Mouse (Mus musculus) adrenal gland, adult 18-20 months (tissue): ENCODE results near the gene Alyref2. TPM values are rescaled to one million over a fixed set of nuclear protein-coding genes. Genes with fewer than 3 reads are reported as not detected.

Experiments
- DNase-seq, 2 experiments: peaks; one replicate each; pipeline ENCODE4 v3.0.0; 2021 to 2022; ENCODE audit warnings: low spot score in 2 of 2
- total RNA-seq, 2 experiments: library from RNA; stranded (reverse); gene quantifications; 1 replicate in 1 of 2; 2 replicates in 1 of 2; pipeline ENCODE4 v1.2.3; 2021

Alyref2 gene
- total RNA-seq, 2 experiments from 2014 or later: 5.7 to 6.5 TPM

- no peak for DNase-seq
Observed at GRCm38 (mm10) chr1:171499856-171500255, 3.4 kb upstream of the Alyref2 start.

DNA sequence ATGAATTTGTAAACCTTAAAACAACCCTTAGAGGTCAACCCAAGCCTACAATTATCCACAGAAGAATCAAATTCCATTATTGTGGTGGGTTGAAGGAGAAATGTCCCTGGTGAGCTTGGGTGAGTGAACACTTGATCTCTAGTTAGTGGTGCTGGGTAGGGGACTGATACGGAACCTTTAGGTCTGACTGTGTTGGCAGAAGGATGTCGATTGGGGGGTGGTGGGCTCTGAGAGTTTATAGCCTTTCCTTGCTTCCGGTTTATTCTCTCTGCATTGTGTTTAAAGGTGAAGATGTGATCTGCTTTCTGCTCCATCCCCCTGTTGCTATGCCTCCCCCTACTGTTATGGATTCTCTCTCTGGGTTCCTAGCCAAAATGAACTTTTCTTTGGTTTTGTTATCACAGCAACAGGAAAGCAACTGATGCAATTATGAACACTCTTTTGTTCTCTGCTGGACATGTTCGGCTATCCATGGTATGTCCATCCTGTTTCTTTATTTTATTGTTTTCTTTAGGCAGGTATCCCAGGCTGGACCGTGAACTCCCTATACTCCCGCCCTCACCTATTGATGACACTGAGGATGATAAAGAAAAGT lies 2.2 kb upstream of the Alyref2 start:
- no peak for DNase-seq

GRCm38 (mm10) chr1:171501636-171502080 lies 1.6 kb upstream of the Alyref2 start:
- DNase-seq: no peak

DNA sequence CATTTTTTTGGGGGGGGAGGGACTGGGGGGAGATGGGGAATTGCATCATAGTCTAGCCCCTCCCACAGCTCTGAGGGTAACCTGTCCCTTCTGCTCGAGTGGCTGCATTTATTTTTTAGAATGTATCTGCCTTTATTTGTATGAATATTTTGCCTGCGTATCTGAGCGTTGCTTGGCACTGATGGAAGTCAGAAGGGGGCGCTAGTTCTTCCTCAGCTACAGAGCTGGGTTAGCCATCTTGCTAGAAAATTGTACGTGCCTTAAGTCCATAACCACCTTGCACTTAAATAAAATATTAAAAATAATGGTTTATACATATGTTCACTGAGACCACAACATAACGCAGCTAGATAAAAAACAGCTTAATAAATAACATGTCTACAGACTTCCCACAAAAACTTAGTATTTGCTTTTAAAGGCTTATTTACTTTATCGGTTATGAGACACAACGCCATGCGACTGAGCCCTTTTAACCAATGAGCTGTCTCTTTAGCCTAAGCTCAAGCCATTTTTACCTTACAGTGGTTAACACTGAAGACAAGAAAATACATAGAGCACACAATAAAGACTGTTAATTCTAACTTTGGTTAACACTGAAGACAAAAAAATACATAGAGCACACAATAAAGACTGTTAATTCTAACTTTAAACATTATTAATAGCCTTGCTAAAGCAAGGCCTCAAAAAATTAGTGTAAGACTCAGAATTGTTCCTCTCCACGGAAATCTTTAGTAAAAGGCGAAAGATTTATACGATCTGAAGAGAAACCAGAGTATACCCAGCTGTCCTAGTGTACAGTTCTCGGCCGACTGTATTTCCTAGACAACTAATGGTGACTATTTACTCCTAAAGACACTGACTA lies 659 bp upstream of the Alyref2 start:
- DNase-seq: no peak

GRCm38 (mm10) chr1:171503592-171504291 lies 464 bp downstream of the Alyref2 start:
- DNase-seq: peak; percentile 70 to 75

GRCm38 (mm10) chr1:171504586-171504985 lies 1.3 kb downstream of the Alyref2 start:
- DNase-seq: no peak

DNA sequence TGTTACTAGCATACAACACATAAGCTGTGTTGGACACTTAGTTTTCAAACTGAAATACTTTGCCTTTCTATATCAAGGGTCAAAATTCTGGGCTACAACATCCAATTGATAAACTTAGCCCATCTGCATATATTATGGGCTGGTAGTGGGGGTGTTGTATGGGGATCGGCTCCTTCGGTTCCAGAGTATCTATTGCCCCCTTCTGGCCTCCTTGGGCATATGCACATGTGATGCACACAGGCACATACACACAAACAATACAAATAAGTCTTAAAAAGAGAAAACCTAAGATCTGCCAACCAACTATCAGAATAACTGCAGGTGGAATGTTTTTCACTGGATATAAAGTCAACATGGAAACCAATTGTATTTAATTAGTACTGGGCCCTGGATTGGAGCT lies 10.0 kb downstream of the Alyref2 start:
- DNase-seq: no peak

DNA sequence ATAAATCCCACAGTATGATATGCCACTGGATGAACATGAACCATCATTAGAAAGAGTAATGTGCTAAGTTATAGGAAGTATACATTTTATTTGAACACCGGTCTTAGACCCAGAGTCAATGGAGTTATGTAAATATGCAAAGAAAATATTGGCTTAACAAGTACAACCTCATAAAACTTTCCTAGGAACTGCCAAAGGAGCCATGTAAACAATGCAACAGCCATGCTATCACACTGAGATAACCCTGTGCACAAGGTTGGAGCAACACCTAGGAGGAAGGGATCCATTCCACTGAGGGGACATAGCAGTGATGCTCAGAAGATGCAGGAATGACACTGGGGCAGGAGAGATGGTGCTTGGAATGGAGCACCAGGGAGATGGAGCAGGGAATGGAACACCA lies 10.5 kb downstream of the Alyref2 start:
- DNase-seq: no peak

DNA sequence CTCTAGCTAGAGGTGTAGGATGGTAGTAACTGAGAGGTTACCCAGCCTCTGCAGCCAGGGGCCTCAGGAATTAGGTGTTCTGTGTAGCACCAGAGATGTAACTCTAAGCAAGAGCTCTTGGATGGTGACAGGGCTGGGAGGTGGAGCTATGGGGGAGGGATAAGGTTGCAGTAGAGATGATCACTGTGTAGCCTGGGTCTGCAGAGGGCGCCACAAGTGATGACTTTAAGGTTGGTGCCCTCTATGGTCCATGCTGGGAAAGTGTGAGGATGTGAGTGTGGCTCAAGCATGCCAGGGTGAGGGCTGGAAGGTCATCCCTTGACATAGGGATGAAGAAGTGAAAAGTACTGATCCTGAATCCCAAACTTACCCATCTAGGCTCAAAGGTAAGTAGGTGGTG lies 11.8 kb downstream of the Alyref2 start:
- no peak for DNase-seq

DNA sequence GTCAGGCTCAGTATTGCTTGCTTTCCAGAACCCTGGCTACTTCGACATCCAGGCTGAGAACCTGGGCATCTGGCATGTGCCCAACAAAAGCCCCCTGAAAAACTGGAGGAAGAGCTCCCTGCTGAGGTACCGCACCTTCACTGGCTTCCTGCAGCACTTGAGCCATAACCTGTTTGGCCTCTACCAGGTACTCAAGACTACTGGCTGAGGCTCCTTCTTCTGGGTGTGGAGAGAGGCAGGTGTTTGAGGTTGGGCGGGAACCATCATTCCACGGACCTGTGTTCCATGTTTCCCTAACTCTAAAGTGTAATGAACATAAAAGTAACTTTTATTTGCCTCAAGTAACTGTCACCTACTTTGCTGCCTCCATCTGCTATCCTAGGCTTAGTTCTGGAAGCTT lies 12.3 kb downstream of the Alyref2 start:
- no peak for DNase-seq

DNA sequence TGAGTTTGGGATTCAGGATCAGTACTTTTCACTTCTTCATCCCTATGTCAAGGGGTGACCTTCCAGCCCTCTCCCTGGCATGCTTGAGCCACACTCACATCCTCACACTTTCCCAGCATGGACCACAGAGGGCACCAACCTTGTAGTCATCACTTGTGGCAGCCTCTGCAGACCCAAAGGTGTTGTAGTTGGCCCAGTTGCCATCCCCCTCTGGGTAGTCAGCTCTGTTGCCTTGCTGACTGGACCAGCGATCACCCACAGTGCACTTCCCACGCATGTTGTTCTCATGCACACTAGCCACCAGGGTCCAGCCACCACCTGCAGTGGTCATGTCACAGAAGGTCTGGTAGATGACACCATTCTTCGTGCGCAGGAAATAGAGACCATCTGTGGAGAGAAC lies 28.1 kb downstream of the Alyref2 start:
- no peak for DNase-seq

- no peak for DNase-seq
Observed at GRCm38 (mm10) chr1:171532830-171533229, 29.6 kb downstream of the Alyref2 start.

DNA sequence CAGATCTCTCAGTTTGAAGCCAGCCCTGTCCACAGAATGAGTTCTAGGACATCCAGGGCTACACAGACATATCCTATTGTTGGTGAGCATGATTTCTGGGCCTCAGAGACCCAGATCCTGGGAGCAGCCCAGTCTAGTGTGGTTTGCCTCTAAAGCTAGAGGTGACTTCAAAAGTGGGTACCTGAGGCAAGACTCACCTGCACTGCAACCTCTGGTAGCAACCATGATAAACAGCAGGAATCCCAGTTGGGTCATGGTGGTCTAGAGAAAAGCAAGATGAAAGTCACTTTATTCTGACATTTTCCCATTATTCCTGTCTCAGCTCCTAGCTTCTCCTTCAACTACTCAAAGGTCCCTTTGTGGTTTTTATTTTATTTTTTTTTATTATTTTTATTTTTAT lies 31.3 kb downstream of the Alyref2 start:
- no peak for DNase-seq

DNA sequence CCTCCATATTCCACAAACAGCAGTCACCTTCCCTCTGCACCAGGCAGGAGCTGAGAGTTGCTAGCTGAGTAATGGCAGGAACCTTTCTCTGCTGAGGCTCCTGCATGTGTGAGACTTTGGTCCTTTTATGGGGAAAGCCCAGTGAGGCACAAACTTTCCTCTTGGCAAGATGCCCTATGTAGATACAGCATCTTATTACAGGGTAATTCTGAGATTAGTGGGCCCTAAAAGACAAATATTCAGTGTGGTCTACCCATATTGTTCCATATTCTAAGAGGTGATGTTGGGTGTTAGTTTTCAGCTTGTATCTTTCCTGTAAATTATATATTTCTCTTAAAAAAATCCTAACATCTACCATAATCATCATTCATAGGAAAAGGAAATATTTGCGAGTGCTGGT lies 31.9 kb downstream of the Alyref2 start, which contains the start of gene Itln1:
Itln1 (minus strand) TSS at position 101 of the 400 bp plus-strand sequence.
- DNase-seq: no peak

DNA sequence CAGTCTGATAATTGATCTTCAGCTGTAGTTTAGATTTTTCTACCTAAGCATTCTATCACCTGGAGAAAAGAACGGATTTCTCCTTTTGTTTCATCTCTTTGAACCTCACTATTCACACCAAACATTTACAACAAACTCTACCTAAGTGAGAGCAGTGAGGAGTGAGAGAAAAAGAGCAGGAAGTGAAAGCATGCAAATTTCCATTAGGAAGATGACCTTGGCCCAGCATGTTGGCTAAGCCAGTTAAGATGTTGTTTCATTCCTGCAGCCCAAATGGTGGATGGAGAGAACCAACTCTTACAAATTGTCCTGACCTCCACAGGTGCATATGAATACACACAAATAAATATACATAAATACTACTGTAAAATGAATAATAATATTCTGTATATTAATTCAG lies 37.4 kb downstream of the Alyref2 start:
- no peak for DNase-seq

DNA sequence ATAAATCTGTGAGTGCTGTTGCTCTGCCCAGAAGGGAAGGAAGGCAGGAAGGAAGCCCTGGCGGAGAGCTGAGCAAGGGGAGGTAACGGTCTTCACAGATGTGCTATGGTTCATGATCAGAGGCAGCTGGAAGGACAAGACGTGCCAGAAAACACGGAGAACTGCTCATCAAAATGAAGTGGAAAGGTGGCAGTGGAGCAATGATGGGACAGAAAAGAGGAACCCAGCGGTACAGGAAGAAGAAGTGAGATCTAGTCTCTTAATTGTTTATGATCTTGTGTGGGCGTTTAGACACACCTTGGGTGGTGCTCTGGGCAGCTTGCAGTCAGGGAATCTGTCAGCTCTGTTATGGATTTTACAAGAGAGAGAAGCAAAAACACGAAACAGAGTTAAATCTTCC lies 48.0 kb downstream of the Alyref2 start:
- DNase-seq: no peak

DNA sequence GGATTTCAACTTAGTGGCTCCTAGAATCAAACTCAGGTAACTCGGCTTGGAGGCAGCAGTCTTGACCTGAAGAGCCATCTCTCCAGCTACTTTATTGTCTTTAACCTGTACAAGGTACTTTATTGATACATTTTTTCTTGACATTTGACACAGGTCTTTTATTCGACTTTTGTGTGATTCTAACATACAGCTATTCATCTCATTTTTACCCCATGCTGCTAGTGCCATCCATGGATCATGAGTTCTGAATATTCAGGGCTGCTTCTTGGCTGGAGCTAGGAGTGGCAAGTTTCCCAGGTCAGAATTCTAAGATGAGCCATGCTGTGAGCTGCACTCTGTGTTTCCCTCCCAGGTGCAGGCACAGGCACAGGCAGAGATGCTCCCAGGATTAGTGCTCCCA lies 49.0 kb downstream of the Alyref2 start:
- DNase-seq: no peak

- no peak for DNase-seq
Observed at GRCm38 (mm10) chr1:171553359-171554341, 50.4 kb downstream of the Alyref2 start.
